ENCODE assay signal across 15 mouse cellular contexts in genomic region chr8:104413770-104414169, GRCm38 (mm10). TPM values are rescaled to one million over a fixed set of nuclear protein-coding genes. Genes with fewer than 3 reads are reported as not detected.
DNase-seq lines count a peak whose midpoint lies in the region; ATAC-seq and TF ChIP-seq lines count a peak whose summit lies in the region.
"Had no signal": no experiment of that assay in that cellular context is flagged by ENCODE, and none has a peak within 500 bp of the region (broad histone marks: within the 10 kb centered on the region; RNA-seq: fewer than 3 reads in every experiment).

No protein-coding gene starts in this region.

- H3K36me3 ChIP-seq in heart, embryonic 15.5 days: peaks cover 22% of the 10 kb centered on the region
- H3K36me3 ChIP-seq in heart, embryonic 10.5 days: peaks cover 20% of the 10 kb centered on the region
- H3K36me3 ChIP-seq in lung, embryonic 15.5 days: peaks cover 16% of the 10 kb centered on the region
- peaks cover 17% of the 10 kb centered on the region for H3K36me3 ChIP-seq in limb, embryonic 14.5 days (ENCODE audit: control insufficient read depth, insufficient read depth, low read length)
- H3K36me3 ChIP-seq in stomach, embryonic 16.5 days (ENCODE audit: control insufficient read depth, insufficient read depth, low read length): peaks cover 10% of the 10 kb centered on the region

- DNase-seq in heart, embryonic 10.5 days (ENCODE audit: low spot score): no peak
- DNase-seq in lung, adult 18-20 months: no peak
- no peak for DNase-seq in limb, embryonic 14.5 days (ENCODE audit: low spot score)
- no peak for DNase-seq in adrenal gland, postnatal 25 days
- DNase-seq: adrenal gland, adult 8-10 months; heart, adult 11 months; liver, embryonic 13.5 days had no signal

- TF ChIP-seq POLR2A in limb, embryonic 14.5 days (IDR thresholded peaks at IDR 0.05; ENCODE audit: borderline replicate concordance, extremely low read depth, insufficient read depth, insufficient read length): no peak

- 55% methylated on average over 4 of the region's 4 CpGs for WGBS in heart, embryonic 15.5 days
- WGBS in heart, embryonic 10.5 days: 60% methylated on average over 4 of the region's 4 CpGs
- WGBS in lung, embryonic 15.5 days: 62% methylated on average over 4 of the region's 4 CpGs
- WGBS in limb, embryonic 14.5 days: 82% methylated on average over 4 of the region's 4 CpGs
- 65% methylated on average over 4 of the region's 4 CpGs for WGBS in stomach, embryonic 16.5 days

- H3K4me2 ChIP-seq in heart, embryonic 15.5 days: no peak overlapping the region
- H3K4me2 ChIP-seq in lung, embryonic 15.5 days: no peak overlapping the region
- H3K4me2 ChIP-seq in limb, embryonic 14.5 days (replicated peaks; ENCODE audit: low read depth, low read length, severe bottlenecking): no peak overlapping the region
- no peak overlapping the region for H3K4me2 ChIP-seq in stomach, embryonic 16.5 days (ENCODE audit: low read depth, low read length)
- H3K4me2 ChIP-seq: liver, embryonic 13.5 days had no signal

- H3K9me3 ChIP-seq in heart, embryonic 15.5 days (replicated peaks): no peaks in the 10 kb centered on the region
- H3K9me3 ChIP-seq in heart, embryonic 10.5 days: no peaks in the 10 kb centered on the region
- no peaks in the 10 kb centered on the region for H3K9me3 ChIP-seq in lung, embryonic 15.5 days
- H3K9me3 ChIP-seq in limb, embryonic 14.5 days (ENCODE audit: control insufficient read depth, low read length): no peaks in the 10 kb centered on the region
- no peaks in the 10 kb centered on the region for H3K9me3 ChIP-seq in stomach, embryonic 16.5 days (replicated peaks; ENCODE audit: control insufficient read depth, low read length)
- H3K9me3 ChIP-seq: liver, embryonic 13.5 days had no signal

- H3K27ac ChIP-seq in heart, embryonic 15.5 days: peak overlapping the region; percentile 69; the same call in 1 of the 2 replicates
- H3K27ac ChIP-seq in heart, embryonic 10.5 days: no peak overlapping the region
- H3K27ac ChIP-seq in lung, embryonic 15.5 days: no peak overlapping the region
- H3K27ac ChIP-seq in limb, embryonic 14.5 days (replicated peaks; ENCODE audit: low read depth, low read length): no peak overlapping the region
- H3K27ac ChIP-seq in stomach, embryonic 16.5 days (ENCODE audit: low read length): peak overlapping the region; percentile 74
- H3K27ac ChIP-seq: kidney, postnatal 0 days; liver, embryonic 13.5 days had no signal

- H3K4me1 ChIP-seq in heart, embryonic 15.5 days (replicated peaks): peaks cover 27% of the 10 kb centered on the region
- H3K4me1 ChIP-seq in heart, embryonic 10.5 days: peaks cover 17% of the 10 kb centered on the region
- no peaks in the 10 kb centered on the region for H3K4me1 ChIP-seq in lung, embryonic 15.5 days
- H3K4me1 ChIP-seq in limb, embryonic 14.5 days (ENCODE audit: control insufficient read depth, insufficient read depth, low read length): no peaks in the 10 kb centered on the region
- peaks cover 13% of the 10 kb centered on the region for H3K4me1 ChIP-seq in stomach, embryonic 16.5 days (ENCODE audit: control insufficient read depth, insufficient read depth, low read length)

- ATAC-seq in heart, embryonic 15.5 days (replicated peaks; ENCODE audit: insufficient number of reproducible peaks, insufficient read depth, low FRiP score, low read depth): no peak
- peak; percentile 34 for ATAC-seq in lung, embryonic 15.5 days (ENCODE audit: borderline replicate concordance, extremely low read depth, low FRiP score, low TSS enrichment)
- 0 out of 2 replicates have a peak, but pooled peaks have one; percentile 21 for ATAC-seq in limb, embryonic 14.5 days (ENCODE audit: low FRiP score, low read depth)
- ATAC-seq in stomach, embryonic 16.5 days (ENCODE audit: insufficient read depth, low FRiP score): peak; percentile 27; the same call in 1 of the 2 replicates
- no peak for ATAC-seq in megakaryocyte-erythroid progenitor cell, adult 5-6 weeks (replicated peaks; ENCODE audit: low FRiP score, low TSS enrichment, poor library complexity, severe bottlenecking)
- ATAC-seq: CD4-positive, CD25-positive, alpha-beta regulatory T cell, adult 4 months; Patski had no signal

- H3K9ac ChIP-seq in heart, embryonic 15.5 days: no peak overlapping the region
- H3K9ac ChIP-seq in lung, embryonic 15.5 days: no peak overlapping the region
- no peak overlapping the region for H3K9ac ChIP-seq in limb, embryonic 14.5 days (ENCODE audit: low read depth, low read length, severe bottlenecking)
- peak overlapping the region; percentile 26; the same call in 1 of the 2 replicates for H3K9ac ChIP-seq in stomach, embryonic 16.5 days (ENCODE audit: low read length)
- H3K9ac ChIP-seq: liver, embryonic 13.5 days had no signal

- no peak overlapping the region for H3K4me3 ChIP-seq in heart, embryonic 15.5 days
- no peak overlapping the region for H3K4me3 ChIP-seq in heart, embryonic 10.5 days
- no peak overlapping the region for H3K4me3 ChIP-seq in lung, embryonic 15.5 days
- H3K4me3 ChIP-seq in limb, embryonic 14.5 days (replicated peaks; ENCODE audit: low read length): no peak overlapping the region
- H3K4me3 ChIP-seq in stomach, embryonic 16.5 days (replicated peaks; ENCODE audit: low read length): no peak overlapping the region
- H3K4me3 ChIP-seq: liver, embryonic 13.5 days; megakaryocyte, embryonic 14.5 days had no signal

- H3K27me3 ChIP-seq in heart, embryonic 15.5 days: no peaks in the 10 kb centered on the region
- H3K27me3 ChIP-seq in heart, embryonic 10.5 days (ENCODE audit: insufficient read depth, poor library complexity, severe bottlenecking): no peaks in the 10 kb centered on the region
- no peaks in the 10 kb centered on the region for H3K27me3 ChIP-seq in lung, embryonic 15.5 days
- H3K27me3 ChIP-seq in limb, embryonic 14.5 days (ENCODE audit: control insufficient read depth, insufficient read depth, low read length): no peaks in the 10 kb centered on the region
- no peaks in the 10 kb centered on the region for H3K27me3 ChIP-seq in stomach, embryonic 16.5 days (ENCODE audit: control insufficient read depth, insufficient read depth, low read length)
- H3K27me3 ChIP-seq: liver, embryonic 13.5 days; Patski had no signal

RNA-seq across cellular contexts. Expression of gene Cmtm4, which starts 18.2 kb away (rescaled TPM):
- 1.3 and 1.5 TPM in 2 replicates for polyA plus RNA-seq in heart, embryonic 15.5 days (2015; fragmentation: Nextera tagmentation; extraction: Ambion mirVana)
- polyA plus RNA-seq in heart, embryonic 10.5 days (2016; fragmentation: Nextera tagmentation; extraction: Ambion mirVana): 1.1 and 1.7 TPM in 2 replicates
- polyA plus RNA-seq in lung, embryonic 15.5 days (2015; fragmentation: Nextera tagmentation; extraction: Ambion mirVana): 2.6 and 3.0 TPM in 2 replicates
- polyA plus RNA-seq in limb, embryonic 14.5 days (2012; rRNA removed): 18.9 and 21.4 TPM in 2 replicates
- polyA plus RNA-seq in limb, embryonic 14.5 days (2014; fragmentation: Nextera tagmentation; extraction: Ambion mirVana): 4.1 and 4.5 TPM in 2 replicates
- polyA plus RNA-seq in stomach, embryonic 16.5 days (2015; fragmentation: Nextera tagmentation; extraction: Ambion mirVana): 4.3 and 4.7 TPM in 2 replicates
- total RNA-seq in megakaryocyte-erythroid progenitor cell, adult 5-6 weeks (2014; fragmentation: Nextera tagmentation): 0.32 and 1.2 TPM in 2 replicates
- 1.1 and 1.7 TPM in 2 replicates for total RNA-seq in megakaryocyte-erythroid progenitor cell, adult 5-6 weeks (2017)
- total RNA-seq in adrenal gland, postnatal 25 days (2021): 44.4 and 46.0 TPM in 2 replicates

RNA-seq across cellular contexts. Expression of gene Dync1li2, which starts 29.1 kb away (rescaled TPM):
- 50.4 and 52.4 TPM in 2 replicates for polyA plus RNA-seq in heart, embryonic 15.5 days (2015; fragmentation: Nextera tagmentation; extraction: Ambion mirVana)
- 50.8 and 58.6 TPM in 2 replicates for polyA plus RNA-seq in heart, embryonic 10.5 days (2016; fragmentation: Nextera tagmentation; extraction: Ambion mirVana)
- 61.1 and 62.2 TPM in 2 replicates for polyA plus RNA-seq in lung, embryonic 15.5 days (2015; fragmentation: Nextera tagmentation; extraction: Ambion mirVana)
- polyA plus RNA-seq in limb, embryonic 14.5 days (2012; rRNA removed): 58.2 and 64.7 TPM in 2 replicates
- 48.8 and 53.5 TPM in 2 replicates for polyA plus RNA-seq in limb, embryonic 14.5 days (2014; fragmentation: Nextera tagmentation; extraction: Ambion mirVana)
- polyA plus RNA-seq in stomach, embryonic 16.5 days (2015; fragmentation: Nextera tagmentation; extraction: Ambion mirVana): 63.5 and 67.6 TPM in 2 replicates
- total RNA-seq in megakaryocyte-erythroid progenitor cell, adult 5-6 weeks (2014; fragmentation: Nextera tagmentation): 25.5 and 35.1 TPM in 2 replicates
- total RNA-seq in megakaryocyte-erythroid progenitor cell, adult 5-6 weeks (2017): 53.1 and 61.4 TPM in 2 replicates
- total RNA-seq in adrenal gland, postnatal 25 days (2021): 138 and 198 TPM in 2 replicates

Comparison
In these comparisons a context has a peak if more than half of its experiments do, and no peak if none do; other contexts are left out.
1. H3K27ac ChIP-seq: peak in heart, embryonic 15.5 days (single experiment) and stomach, embryonic 16.5 days (single experiment); none in heart, embryonic 10.5 days (single experiment), lung, embryonic 15.5 days (single experiment) and limb, embryonic 14.5 days (single experiment).
2. ATAC-seq: peak in lung, embryonic 15.5 days (single experiment), limb, embryonic 14.5 days (single experiment) and stomach, embryonic 16.5 days (single experiment); none in heart, embryonic 15.5 days (single experiment) and megakaryocyte-erythroid progenitor cell, adult 5-6 weeks (single experiment).